Mouse (Mus musculus): Measurements from ENCODE around the gene Taf11.

- TF ChIP-seq CTCF (IDR thresholded peaks at IDR 0.05; ENCODE audit: low read depth, low read length) = no peak
- TF ChIP-seq POLR2A (IDR thresholded peaks at IDR 0.05; ENCODE audit: extremely low read depth, insufficient read depth, low read length) = peak; percentile 59; the same call in 1 of the 2 replicates
These were observed 53.3 kb downstream of the Taf11 start, which contains the start of gene Uhrf1bp1 for GRCm38 (mm10) chr17:27856265-27856797.
